ENCODE assay signal across 9 mouse cellular contexts in genomic region chr6:50309019-50309418, GRCm38 (mm10). TPM values are rescaled to one million over a fixed set of nuclear protein-coding genes. Genes with fewer than 3 reads are reported as not detected.
A peak's percentile ranks its signal among the peaks of the same experiment; 100 is the strongest.
DNase-seq lines count a peak whose midpoint lies in the region; ATAC-seq and TF ChIP-seq lines count a peak whose summit lies in the region.
"Had no signal": no experiment of that assay in that cellular context is flagged by ENCODE, and none has a peak within 500 bp of the region (broad histone marks: within the 10 kb centered on the region; RNA-seq: fewer than 3 reads in every experiment).

No protein-coding gene starts in this region.

- in situ Hi-C loops in Patski (cut with MboI; ENCODE audit: low pct_unique_long_range_greater_than_20kb) = no loop called here

- CTCF ChIA-PET in Patski (lab: Charles Lee) = interaction anchor here (1.3 to 3.0 kb wide), 2 partner anchors 228 to 229 kb away, joined by 3 to 17 read pairs; no protein-coding TSS in a partner anchor

- H3K36me3 ChIP-seq in hindbrain, postnatal 0 days (ENCODE audit: insufficient read depth, low read length) = no peaks in the 10 kb centered on the region
- no peaks in the 10 kb centered on the region for H3K36me3 ChIP-seq in midbrain, embryonic 15.5 days (replicated peaks)
- H3K36me3 ChIP-seq: limb, embryonic 15.5 days had no signal

- H3K9me3 ChIP-seq in hindbrain, postnatal 0 days (ENCODE audit: low read length) = no peaks in the 10 kb centered on the region
- H3K9me3 ChIP-seq in midbrain, embryonic 15.5 days = no peaks in the 10 kb centered on the region
- H3K9me3 ChIP-seq: limb, embryonic 15.5 days had no signal

- ATAC-seq in Patski = no peak
- 0 out of 2 replicates have a peak, but pooled peaks have one; percentile 57 for ATAC-seq in hindbrain, postnatal 0 days
- ATAC-seq in midbrain, embryonic 15.5 days (replicated peaks) = peak; percentile 48; the same call in 1 of the 2 replicates
- no peak for ATAC-seq in erythroblast, adult 5-6 weeks (replicated peaks; ENCODE audit: low FRiP score, poor library complexity, severe bottlenecking)

- no peaks in the 10 kb centered on the region for H3K27me3 ChIP-seq in Patski
- no peaks in the 10 kb centered on the region for H3K27me3 ChIP-seq in hindbrain, postnatal 0 days (ENCODE audit: insufficient read depth, low read length)
- H3K27me3 ChIP-seq in midbrain, embryonic 15.5 days (replicated peaks) = no peaks in the 10 kb centered on the region
- H3K27me3 ChIP-seq: limb, embryonic 15.5 days had no signal

- POLR2A ChIA-PET in Patski (lab: Charles Lee) = no interaction called here

- no peak overlapping the region for H3K9ac ChIP-seq in hindbrain, postnatal 0 days (replicated peaks; ENCODE audit: low read length)
- no peak overlapping the region for H3K9ac ChIP-seq in midbrain, embryonic 15.5 days
- H3K9ac ChIP-seq: limb, embryonic 15.5 days had no signal

- H3K27ac ChIP-seq in left cerebral cortex, adult 2 months = no peak overlapping the region
- no peak overlapping the region for H3K27ac ChIP-seq in hindbrain, postnatal 0 days
- no peak overlapping the region for H3K27ac ChIP-seq in midbrain, embryonic 15.5 days
- H3K27ac ChIP-seq: limb, embryonic 15.5 days had no signal

- H3K4me3 ChIP-seq in left cerebral cortex, adult 2 months = no peak overlapping the region
- H3K4me3 ChIP-seq in hindbrain, postnatal 0 days (ENCODE audit: low read length) = no peak overlapping the region
- H3K4me3 ChIP-seq in midbrain, embryonic 15.5 days = no peak overlapping the region
- H3K4me3 ChIP-seq: limb, embryonic 15.5 days had no signal

- no peaks in the 10 kb centered on the region for H3K4me1 ChIP-seq in hindbrain, postnatal 0 days (ENCODE audit: insufficient read depth, low read length)
- 0 out of 2 replicates have a peak, but pooled peaks cover 2% of the 10 kb centered on the region for H3K4me1 ChIP-seq in midbrain, embryonic 15.5 days
- H3K4me1 ChIP-seq: limb, embryonic 15.5 days had no signal

- H3K4me2 ChIP-seq in hindbrain, postnatal 0 days (ENCODE audit: low read depth, low read length) = no peak overlapping the region
- H3K4me2 ChIP-seq in midbrain, embryonic 15.5 days = no peak overlapping the region
- H3K4me2 ChIP-seq: limb, embryonic 15.5 days had no signal

- peak; percentile 39 for DNase-seq in adrenal gland, postnatal 10 days
- DNase-seq in adrenal gland, postnatal 36 days = no peak
- peak; percentile 26 to 55 for DNase-seq in left cerebral cortex, adult 2 months (ENCODE audit: extremely low spot score in 1 of 2, low spot score in 2 of 2)
- no peak for DNase-seq in left cerebral cortex, adult 11 months (ENCODE audit: low spot score)
- DNase-seq in Patski (ENCODE audit: low read depth, low spot score) = no peak
- DNase-seq in hindbrain, postnatal 0 days (ENCODE audit: low spot score) = peak; percentile 82

- intact Hi-C loops in left cerebral cortex, adult 2 months (cut with DNase I) = no loop called here

- WGBS in hindbrain, postnatal 0 days = 33% methylated on average over 6 of the region's 6 CpGs
- 39% methylated on average over 6 of the region's 6 CpGs for WGBS in midbrain, embryonic 15.5 days

- TF ChIP-seq CTCF in left cerebral cortex, adult 2 months (IDR thresholded peaks at IDR 0.05) = peak; percentile 67
- peak; percentile 63 for TF ChIP-seq CTCF in Patski (IDR thresholded peaks at IDR 0.05)
- TF ChIP-seq CTCF in hindbrain, postnatal 0 days (IDR thresholded peaks at IDR 0.05; ENCODE audit: low read depth) = peak; percentile 79

RNA-seq across cellular contexts. Expression of gene Gsdme, which starts 45.4 kb away (rescaled TPM):
- 1 to 10 TPM; 2.8 TPM for total RNA-seq in adrenal gland, postnatal 10 days (2021)
- 1 to 10 TPM; 1.6 to 2.4 TPM for total RNA-seq in adrenal gland, postnatal 36 days (2021)
- total RNA-seq in left cerebral cortex, adult 2 months (2021) = 10 to 100 TPM; 11.8 to 12.1 TPM
- 2.7 TPM for polyA plus RNA-seq in Patski (2021)
- total RNA-seq in hindbrain, postnatal 0 days (2014; rRNA removed) = 15.4 and 16.9 TPM in 2 replicates
- 82.0 and 85.9 TPM in 2 replicates for polyA plus RNA-seq in hindbrain, postnatal 0 days (2015; fragmentation: Nextera tagmentation; extraction: Ambion mirVana)
- 78.0 and 85.3 TPM in 2 replicates for polyA plus RNA-seq in midbrain, embryonic 15.5 days (2015; fragmentation: Nextera tagmentation; extraction: Ambion mirVana)
- total RNA-seq in erythroblast, adult 5-6 weeks (2015; ENCODE audit: low replicate concordance) = 4.6 and 9.6 TPM in 2 replicates
- 2.4 and 9.2 TPM in 2 replicates for total RNA-seq in erythroblast, adult 5-6 weeks (2017; ENCODE audit: low replicate concordance)

Comparison
In these comparisons a context has a peak if more than half of its experiments do, and no peak if none do; other contexts are left out.
1. DNase-seq: peak in adrenal gland, postnatal 10 days (single experiment), left cerebral cortex, adult 2 months (2 of 2) and hindbrain, postnatal 0 days (single experiment); none in adrenal gland, postnatal 36 days (0 of 2), left cerebral cortex, adult 11 months (single experiment) and Patski (single experiment).
2. ATAC-seq: peak in hindbrain, postnatal 0 days (single experiment) and midbrain, embryonic 15.5 days (single experiment); none in Patski (single experiment) and erythroblast, adult 5-6 weeks (single experiment).
3. Peak in every context shown above with its lines, with median percentiles within 50 percentile points of each other: CTCF ChIP-seq.